Mouse (Mus musculus) R1 (cell line): ENCODE measurements at regions not wholly inside any gene's neighbourhood (a gene's known extent, or its start where the extent isn't known, plus 50 kb on each side); places are given as distances from the start of the nearest gene placed in this dataset.

ENCODE experiments used
- DNase-seq: peaks from one replicate; pipeline ENCODE4 v3.0.0-alpha.2; 2018; ENCODE audit warnings: low read depth, low spot score

GRCm38 (mm10) chrX:158544021-158544420 is 500.9 kb upstream of the Cnksr2 start:
- no peak for DNase-seq

GRCm38 (mm10) chrX:158577856-158578255 is 534.8 kb upstream of the Cnksr2 start:
- DNase-seq: no peak

GRCm38 (mm10) chrX:158613136-158613535 is 570.0 kb upstream of the Cnksr2 start:
- no peak for DNase-seq

- DNase-seq: no peak
Observed at GRCm38 (mm10) chrX:158613607-158614006, 570.5 kb upstream of the Cnksr2 start.

GRCm38 (mm10) chrX:158614029-158614428 is 570.9 kb upstream of the Cnksr2 start:
- DNase-seq: no peak

GRCm38 (mm10) chrX:158614452-158614851 is 571.4 kb upstream of the Cnksr2 start:
- DNase-seq: no peak

- no peak for DNase-seq
Observed at GRCm38 (mm10) chrX:158615096-158615495, 572.0 kb upstream of the Cnksr2 start.

- no peak for DNase-seq
Observed at GRCm38 (mm10) chrX:158627390-158627789, 582.7 kb upstream of the Rps6ka3 start.

GRCm38 (mm10) chrX:158632406-158632805 is 577.7 kb upstream of the Rps6ka3 start:
- no peak for DNase-seq

- DNase-seq: no peak
Observed at GRCm38 (mm10) chrX:158652226-158652625, 557.9 kb upstream of the Rps6ka3 start.

- DNase-seq: no peak
Observed at GRCm38 (mm10) chrX:158656188-158656587, 553.9 kb upstream of the Rps6ka3 start.

GRCm38 (mm10) chrX:158694191-158694590 is 515.9 kb upstream of the Rps6ka3 start:
- no peak for DNase-seq

GRCm38 (mm10) chrX:158703411-158703810 is 506.7 kb upstream of the Rps6ka3 start:
- DNase-seq: no peak

- no peak for DNase-seq
Observed at GRCm38 (mm10) chrX:158709811-158710210, 500.3 kb upstream of the Rps6ka3 start.

GRCm38 (mm10) chrX:158744738-158745137 is 465.4 kb upstream of the Rps6ka3 start:
- peak; percentile 1 for DNase-seq

GRCm38 (mm10) chrX:158745766-158746541 is 464.2 kb upstream of the Rps6ka3 start:
- no peak for DNase-seq
